Mouse (Mus musculus) forebrain, postnatal 0 days (tissue): ENCODE data around the gene Rp9. TPM values are rescaled to one million over a fixed set of nuclear protein-coding genes. Genes with fewer than 3 reads are reported as not detected.
A peak's percentile ranks its signal among the peaks of the same experiment; 100 is the strongest.

Experiments used
- ATAC-seq: fragments of 200-750 bp; cut with Nextera tagmentation; 2 replicates; pipeline ENCODE4 v1.8.0; 2017; ENCODE audit warnings: mild to moderate bottlenecking, moderate library complexity
- DNase-seq: peaks from one replicate; pipeline ENCODE4 v3.0.0-alpha.2; 2015
- H3K27ac ChIP-seq: fragments of 300-500 bp; sonication (generic); 2 replicates; pipeline ENCODE4 v1.5.1; 2014; ENCODE audit warnings: low read depth, mild to moderate bottlenecking, antibody characterized with exemption, low read length, moderate library complexity, mixed read lengths
- H3K27me3 ChIP-seq: fragments of 300-500 bp; sonication (generic); 2 replicates; pipeline ENCODE4 v1.6.1; 2014; ENCODE audit warnings: mild to moderate bottlenecking, low read length, mixed read lengths; ENCODE audit not compliant: insufficient read depth
- H3K36me3 ChIP-seq: fragments of 300-500 bp; sonication (generic); 2 replicates; pipeline ENCODE4 v1.6.1; 2014; ENCODE audit warnings: mild to moderate bottlenecking, moderate library complexity; ENCODE audit not compliant: insufficient read depth
- H3K4me1 ChIP-seq: fragments of 300-500 bp; sonication (generic); 2 replicates; pipeline ENCODE4 v1.6.1; 2014; ENCODE audit warnings: antibody characterized with exemption; ENCODE audit not compliant: insufficient read depth
- H3K4me2 ChIP-seq: fragments of 300-500 bp; sonication (generic); 2 replicates; pipeline ENCODE4 v1.6.1; 2014; ENCODE audit warnings: low read depth, mild to moderate bottlenecking, moderate library complexity
- H3K4me3 ChIP-seq: fragments of 300-500 bp; sonication (generic); 2 replicates; pipeline ENCODE4 v1.5.1; 2014; ENCODE audit warnings: low read depth, low read length, mixed read lengths
- H3K9ac ChIP-seq: fragments of 300-500 bp; sonication (generic); 2 replicates; pipeline ENCODE4 v1.6.1; 2014; ENCODE audit warnings: mild to moderate bottlenecking
- H3K9me3 ChIP-seq: fragments of 300-500 bp; sonication (generic); 2 replicates; pipeline ENCODE4 v1.6.1; 2016; ENCODE audit warnings: low read length
- CTCF ChIP-seq: sonication (generic); IDR thresholded peaks from 2 replicates; pipeline ENCODE4 v1.5.1; 2016; ENCODE audit warnings: antibody characterized with exemption, control low read depth, low read depth
- WGBS: fragments of 180-500 bp; shearing (Covaris S2); extraction: QIAGEN DNeasy Blood & Tissue Kit; methylation state at CpG from one replicate; pipeline ENCODE4 v1.1.7; 2014; 5-methylcytosine and 5-hydroxymethylcytosine counted together
- polyA plus RNA-seq: library from polyadenylated mRNA; unstranded; fragments of >200 nt; fragmentation: Nextera tagmentation; extraction: Ambion mirVana; gene quantifications from 2 replicates; pipeline ENCODE4 v1.2.1, GENCODE M21; 2015
- total RNA-seq: library from RNA; depleted of rRNA; stranded (reverse); fragments of >200 nt; gene quantifications from 2 replicates; pipeline ENCODE4 v1.2.3, GENCODE M21; 2014; rRNA removed

Gene Rp9
- total and polyA plus RNA-seq, 2 experiments from 2014 or later = 80.2 TPM

- peak; percentile 34; the same call in 1 of the 2 replicates for TF ChIP-seq CTCF
- no peaks in the 10 kb centered on the region for H3K9me3 ChIP-seq
- H3K4me3 ChIP-seq = no peak overlapping the region
- H3K36me3 ChIP-seq = no peaks in the 10 kb centered on the region
- WGBS = 96% methylated on average over 4 of the region's 4 CpGs
- ATAC-seq = no peak
- no peak overlapping the region for H3K9ac ChIP-seq
- H3K27me3 ChIP-seq = no peaks in the 10 kb centered on the region
- H3K4me1 ChIP-seq = no peaks in the 10 kb centered on the region
- no peak overlapping the region for H3K4me2 ChIP-seq
- DNase-seq = no peak
- no peak overlapping the region for H3K27ac ChIP-seq
These were observed 96.8 kb downstream of the Rp9 start for GRCm38 (mm10) chr9:22372760-22373159.

- H3K9ac ChIP-seq = no peak overlapping the region
- no peaks in the 10 kb centered on the region for H3K36me3 ChIP-seq
- no peaks in the 10 kb centered on the region for H3K27me3 ChIP-seq
- H3K4me2 ChIP-seq = no peak overlapping the region
- no peaks in the 10 kb centered on the region for H3K9me3 ChIP-seq
- ATAC-seq (peak; percentile 74), DNase-seq (no peak)
- H3K4me1 ChIP-seq = no peaks in the 10 kb centered on the region
- no peak overlapping the region for H3K4me3 ChIP-seq
- TF ChIP-seq CTCF = no peak
- WGBS = 58% methylated on average over 6 of the region's 6 CpGs
- H3K27ac ChIP-seq = 0 out of 2 replicates have a peak overlapping the region, but pooled peaks have one; percentile 31
These were observed 101.5 kb downstream of the Rp9 start for GRCm38 (mm10) chr9:22368030-22368429.

GRCm38 (mm10) chr9:22366621-22367020 is 102.9 kb downstream of the Rp9 start:
- Histone ChIP-seq H3K9ac (no peak overlapping the region), H3K36me3 (no peaks in the 10 kb centered on the region)

GRCm38 (mm10) chr9:22366221-22366620 is 103.3 kb downstream of the Rp9 start:
- Histone ChIP-seq H3K4me1 (no peaks in the 10 kb centered on the region), H3K9me3 (no peaks in the 10 kb centered on the region), H3K4me3 (no peak overlapping the region), H3K4me2 (no peak overlapping the region), H3K27ac (no peak overlapping the region), H3K27me3 (no peaks in the 10 kb centered on the region), H3K9ac (no peak overlapping the region), H3K36me3 (no peaks in the 10 kb centered on the region)
- no peak for TF ChIP-seq CTCF
- 96% methylated on average over 2 of the region's 2 CpGs for WGBS
- ATAC-seq (no peak), DNase-seq (no peak)

More at GRCm38 (mm10) chr9:22366621-22367020, 102.9 kb downstream of the Rp9 start:
- H3K4me3 ChIP-seq = no peak overlapping the region
- no peak overlapping the region for H3K4me2 ChIP-seq
- H3K9me3 ChIP-seq = no peaks in the 10 kb centered on the region
- no peaks in the 10 kb centered on the region for H3K27me3 ChIP-seq
- ATAC-seq (no peak), DNase-seq (no peak)
- no peaks in the 10 kb centered on the region for H3K4me1 ChIP-seq
- TF ChIP-seq CTCF = no peak
- H3K27ac ChIP-seq = no peak overlapping the region
- 96% methylated on average over 10 of the region's 10 CpGs for WGBS

Other genes with a start within 250 kb of the Rp9 start
- gene Zfp809, start 244.0 kb downstream of the Rp9 start, total RNA-seq = 10.3 and 11.0 TPM in 2 replicates
- gene Zfp809, start 244.0 kb downstream of the Rp9 start, polyA plus RNA-seq = 3.8 and 6.8 TPM in 2 replicates
- 7.6 and 7.9 TPM in 2 replicates for gene Zfp599, start 209.8 kb downstream of the Rp9 start, total RNA-seq
- gene Zfp599, start 209.8 kb downstream of the Rp9 start, polyA plus RNA-seq = 4.8 and 6.0 TPM in 2 replicates
- 37.1 and 51.3 TPM in 2 replicates for gene Zfp810, start 162.1 kb downstream of the Rp9 start, total RNA-seq
- gene Zfp810, start 162.1 kb downstream of the Rp9 start, polyA plus RNA-seq = 20.1 and 27.5 TPM in 2 replicates
- 3.5 and 6.6 TPM in 2 replicates for gene Anln, start 80.6 kb downstream of the Rp9 start, total RNA-seq
- gene Anln, start 80.6 kb downstream of the Rp9 start, polyA plus RNA-seq = 2.2 and 2.4 TPM in 2 replicates
- 13.7 and 14.1 TPM in 2 replicates for gene 9530077C05Rik, start 58.2 kb downstream of the Rp9 start, total RNA-seq
- gene 9530077C05Rik, start 58.2 kb downstream of the Rp9 start, polyA plus RNA-seq = 16.3 and 17.5 TPM in 2 replicates
- not detected in 2 replicates for gene Gm17545, start 15.5 kb downstream of the Rp9 start, total RNA-seq
- gene Gm17545, start 15.5 kb downstream of the Rp9 start, polyA plus RNA-seq = not detected in 2 replicates
- gene Bbs9, start 6.0 kb upstream of the Rp9 start, total RNA-seq = 33.8 and 35.4 TPM in 2 replicates
- 13.8 and 17.8 TPM in 2 replicates for gene Bbs9, start 6.0 kb upstream of the Rp9 start, polyA plus RNA-seq